Mouse (Mus musculus) CH12.LX (cell line): ENCODE measurements around the gene Mettl24. TPM values are rescaled to one million over a fixed set of nuclear protein-coding genes. Genes with fewer than 3 reads are reported as not detected.

Experiments used
- DNase-seq: peaks from one replicate; pipeline ENCODE4 v3.0.0-alpha.2; 2013; ENCODE audit errors: extremely low read depth
- H3K27ac ChIP-seq: 2 replicates; pipeline ENCODE4 v1.5.1; 2012; ENCODE audit warnings: low read depth, mild to moderate bottlenecking, control low read depth, moderate library complexity; ENCODE audit not compliant: insufficient read depth
- H3K27me3 ChIP-seq: replicated peaks from 2 replicates; pipeline ENCODE3; 2012; ENCODE audit warnings: inconsistent platforms
- H3K36me3 ChIP-seq, 2 experiments: replicated peaks in 1 of 2; 2 replicates each; pipeline versions ENCODE3 to v1.6.1; 2012; ENCODE audit warnings: inconsistent platforms in 1 of 2, low read length in 1 of 2, mild to moderate bottlenecking in 1 of 2, mixed read lengths in 1 of 2, moderate library complexity in 1 of 2; ENCODE audit not compliant: control insufficient read depth in 1 of 2, insufficient read depth in 1 of 2
- H3K4me1 ChIP-seq, 2 experiments: 2 replicates each; pipeline ENCODE4 v1.6.1; 2012; ENCODE audit warnings: inconsistent platforms in 1 of 2, moderate library complexity in 1 of 2; ENCODE audit not compliant: insufficient read depth in 2 of 2, control insufficient read depth in 1 of 2
- H3K4me2 ChIP-seq: 2 replicates; pipeline ENCODE4 v1.6.1; 2012; ENCODE audit warnings: low read depth, mild to moderate bottlenecking, control low read depth; ENCODE audit not compliant: poor library complexity, insufficient read depth, severe bottlenecking
- H3K4me3 ChIP-seq, 3 experiments: fragments of 150-350 bp in 1 of 3; sonication (generic) in 1 of 3; replicated peaks in 1 of 3; 2 replicates each; pipeline versions ENCODE3 to v1.5.1; 2011 to 2012; ENCODE audit warnings: low read depth in 2 of 3, low read length in 2 of 3, mild to moderate bottlenecking in 2 of 3, moderate library complexity in 2 of 3, control low read depth in 1 of 3, improper control_type of control experiment in 1 of 3, inconsistent platforms in 1 of 3, mixed read lengths in 1 of 3; ENCODE audit not compliant: poor library complexity in 1 of 3
- H3K79me2 ChIP-seq: replicated peaks from 2 replicates; pipeline ENCODE4 v1.6.1; 2012; ENCODE audit warnings: mild to moderate bottlenecking, moderate library complexity; ENCODE audit not compliant: control insufficient read depth, poor library complexity, insufficient read depth, severe bottlenecking; ENCODE audit errors: extremely low read depth
- H3K9ac ChIP-seq: 2 replicates; pipeline ENCODE4 v1.6.1; 2012; ENCODE audit warnings: low read depth, mild to moderate bottlenecking, control low read depth, moderate library complexity; ENCODE audit not compliant: insufficient read depth
- H3K9me3 ChIP-seq: replicated peaks from 2 replicates; pipeline ENCODE3; 2012; ENCODE audit warnings: low read length, inconsistent platforms, mixed read lengths
- BHLHE40 ChIP-seq: IDR thresholded peaks from 2 replicates; pipeline ENCODE4 v1.6.1; 2011; ENCODE audit warnings: mild to moderate bottlenecking, low read depth, low read length, improper control_type of control experiment
- CHD1 ChIP-seq: IDR thresholded peaks from 2 replicates; pipeline ENCODE4 v1.6.1; 2012; ENCODE audit warnings: low read depth, low read length, improper control_type of control experiment, inconsistent platforms
- CHD2 ChIP-seq: IDR thresholded peaks from 2 replicates; pipeline ENCODE4 v1.6.1; 2011; ENCODE audit warnings: low read length, improper control_type of control experiment
- ELF1 ChIP-seq: IDR thresholded peaks from 2 replicates; pipeline ENCODE4 v1.6.1; 2014; ENCODE audit warnings: low read depth, mild to moderate bottlenecking, inconsistent platforms, low read length, improper control_type of control experiment
- ETS1 ChIP-seq: conservative IDR thresholded peaks from 2 replicates; pipeline ENCODE4 v1.6.1; 2012; ENCODE audit warnings: low read depth, mild to moderate bottlenecking, inconsistent platforms, low read length, improper control_type of control experiment, moderate library complexity
- GABPA ChIP-seq: IDR thresholded peaks from 2 replicates; pipeline ENCODE4 v1.6.1; 2012; ENCODE audit warnings: low read depth, low read length, improper control_type of control experiment, inconsistent platforms; ENCODE audit not compliant: insufficient replicate concordance
- IRF4 ChIP-seq: IDR thresholded peaks from 2 replicates; pipeline ENCODE4 v1.6.1; 2014; ENCODE audit warnings: low read depth, mild to moderate bottlenecking, inconsistent platforms, low read length, improper control_type of control experiment
- JUN ChIP-seq: IDR thresholded peaks from 2 replicates; pipeline ENCODE4 v1.6.1; 2011; ENCODE audit warnings: low read depth, mild to moderate bottlenecking, low read length, improper control_type of control experiment, moderate library complexity; ENCODE audit not compliant: insufficient read depth
- MAFK ChIP-seq: IDR thresholded peaks from 2 replicates; pipeline ENCODE4 v1.6.1; 2011; ENCODE audit warnings: low read length, improper control_type of control experiment; ENCODE audit not compliant: insufficient replicate concordance
- MAZ ChIP-seq: IDR thresholded peaks from 2 replicates; pipeline ENCODE4 v1.6.1; 2012; ENCODE audit warnings: low read depth, mild to moderate bottlenecking, inconsistent platforms, low read length, improper control_type of control experiment, moderate library complexity
- MEF2A ChIP-seq: IDR thresholded peaks from 2 replicates; pipeline ENCODE4 v1.6.1; 2014; ENCODE audit warnings: low read depth, mild to moderate bottlenecking, inconsistent platforms, low read length, improper control_type of control experiment, borderline replicate concordance
- MXI1 ChIP-seq: IDR thresholded peaks from 2 replicates; pipeline ENCODE4 v1.6.1; 2011; ENCODE audit warnings: mild to moderate bottlenecking, low read depth, low read length, improper control_type of control experiment
- MYC ChIP-seq: IDR thresholded peaks from 2 replicates; pipeline ENCODE4 v1.6.1; 2011; ENCODE audit warnings: low read depth, mild to moderate bottlenecking, improper control_type of control experiment, low read length
- NELFE ChIP-seq: IDR thresholded peaks from 2 replicates; pipeline ENCODE4 v1.6.1; 2011; ENCODE audit warnings: low read depth, low read length, improper control_type of control experiment
- NRF1 ChIP-seq: IDR thresholded peaks from 2 replicates; pipeline ENCODE4 v1.6.1; 2014; ENCODE audit warnings: low read depth, mild to moderate bottlenecking, inconsistent platforms, low read length, improper control_type of control experiment, moderate library complexity
- POLR2A ChIP-seq: IDR thresholded peaks from 2 replicates; pipeline ENCODE4 v1.6.1; 2011; ENCODE audit warnings: low read depth, mild to moderate bottlenecking, improper control_type of control experiment, low read length
- RAD21 ChIP-seq: IDR thresholded peaks from 2 replicates; pipeline ENCODE4 v1.6.1; 2011; ENCODE audit warnings: low read depth, mild to moderate bottlenecking, low read length, improper control_type of control experiment, moderate library complexity
- RCOR1 ChIP-seq: conservative IDR thresholded peaks from 2 replicates; pipeline ENCODE4 v1.6.1; 2012; ENCODE audit warnings: low read depth, mild to moderate bottlenecking, inconsistent platforms, low read length, improper control_type of control experiment
- SMC3 ChIP-seq: IDR thresholded peaks from 2 replicates; pipeline ENCODE4 v1.6.1; 2011; ENCODE audit warnings: low read depth, low read length, improper control_type of control experiment
- TCF12 ChIP-seq: IDR thresholded peaks from 2 replicates; pipeline ENCODE4 v1.6.1; 2014; ENCODE audit warnings: low read depth, mild to moderate bottlenecking, inconsistent platforms, low read length, improper control_type of control experiment
- UBTF ChIP-seq: IDR thresholded peaks from 2 replicates; pipeline ENCODE4 v1.6.1; 2012; ENCODE audit warnings: low read depth, mild to moderate bottlenecking, inconsistent platforms, low read length, improper control_type of control experiment, moderate library complexity
- USF1 ChIP-seq: IDR thresholded peaks from 2 replicates; pipeline ENCODE4 v1.6.1; 2014; ENCODE audit warnings: low read depth, mild to moderate bottlenecking, inconsistent platforms, low read length, improper control_type of control experiment
- USF2 ChIP-seq: conservative IDR thresholded peaks from 2 replicates; pipeline ENCODE4 v1.6.1; 2011; ENCODE audit warnings: low read depth, low read length, improper control_type of control experiment
- ZMIZ1 ChIP-seq: IDR thresholded peaks from 2 replicates; pipeline ENCODE4 v1.6.1; 2012; ENCODE audit warnings: low read depth, mild to moderate bottlenecking, inconsistent platforms, low read length, improper control_type of control experiment
- dilution Hi-C: fragments of 300-500 bp; cut with MboI; formaldehyde crosslinking; loops from 2 replicates; pipeline ENCODE4 v1.14.3; 2020; ENCODE audit warnings: low sequenced_read_pairs; ENCODE audit not compliant: extremely low pct_unique_long_range_greater_than_20kb, extremely low pct_ligation_motif_present
- in situ Hi-C: fragments of 300-500 bp; cut with MboI; formaldehyde crosslinking; loops from 3 replicates; pipeline ENCODE4 v1.14.3; 2019; ENCODE audit warnings: low sequenced_read_pairs, low pct_ligation_motif_present, low pct_unique_long_range_greater_than_20kb, mixed read lengths
- polyA plus RNA-seq: library from polyadenylated mRNA; unstranded; fragments of >175 nt; gene quantifications from 2 replicates; pipeline ENCODE4 v1.2.1, GENCODE M21; 2012; ENCODE audit warnings: low read depth; ENCODE audit not compliant: insufficient read length
- total RNA-seq, 2 experiments: library from RNA; depleted of rRNA; stranded (reverse); fragments of 300-350 nt in 1 of 2; fragments of >200 nt in 1 of 2; gene quantifications; 2 replicates each; pipeline ENCODE4 v1.2.3; 2012 to 2014

Mettl24 gene
- total and polyA plus RNA-seq, 3 experiments, result not detected

DNA sequence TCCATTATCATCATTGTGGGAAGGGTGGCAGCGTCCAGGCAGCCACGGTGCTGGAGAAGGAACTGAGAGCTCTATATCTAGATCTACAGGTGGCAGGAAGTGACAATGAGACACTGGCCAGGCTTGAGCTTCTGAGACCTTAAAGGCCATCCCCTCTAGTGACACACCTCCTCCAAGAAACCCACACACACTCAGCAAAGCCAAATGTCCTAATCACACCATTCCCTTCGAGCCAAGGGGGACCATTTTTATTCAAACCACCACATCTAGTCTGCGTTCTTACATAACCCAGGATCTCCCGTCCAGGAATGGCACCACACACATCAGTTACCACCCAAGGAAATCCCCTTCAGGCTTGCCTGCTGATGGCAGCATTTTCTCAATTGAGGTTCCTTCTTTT is 40.0 kb upstream of the Mettl24 start:
- peaks cover 3% of the 10 kb centered on the region for H3K9me3 ChIP-seq
- no peaks in the 10 kb centered on the region for H3K79me2 ChIP-seq
- no peak overlapping the region for H3K4me2 ChIP-seq
- peaks cover 2 to 22% of the 10 kb centered on the region in 2 experiments; a peak in 3 of 4 replicates for H3K4me1 ChIP-seq
- no peak overlapping the region for H3K27ac ChIP-seq
- dilution Hi-C loops, result no loop called here
- no peaks in the 10 kb centered on the region for H3K36me3 ChIP-seq
- peaks cover 2% of the 10 kb centered on the region for H3K27me3 ChIP-seq
- in situ Hi-C loops, result no loop called here
- H3K9ac ChIP-seq, result no peak overlapping the region
- DNase-seq, result peak; percentile 8
- H3K4me3 ChIP-seq, result no peak overlapping the region
- TF ChIP-seq ELF1, result no peak
- no peak for TF ChIP-seq MYC
- TF ChIP-seq RCOR1, result no peak
- no peak for TF ChIP-seq MEF2A
- no peak for TF ChIP-seq BHLHE40
- no peak for TF ChIP-seq USF2
- TF ChIP-seq TCF12, result no peak
- no peak for TF ChIP-seq CHD1
- TF ChIP-seq GABPA, result no peak
- no peak for TF ChIP-seq POLR2A
- no peak for TF ChIP-seq JUN
- no peak for TF ChIP-seq CHD2
- TF ChIP-seq ZMIZ1, result no peak
- TF ChIP-seq USF1, result no peak
- TF ChIP-seq MAFK, result no peak
- no peak for TF ChIP-seq MXI1
- TF ChIP-seq ETS1, result no peak
- TF ChIP-seq, all 38 proteins: peak for 0

DNA sequence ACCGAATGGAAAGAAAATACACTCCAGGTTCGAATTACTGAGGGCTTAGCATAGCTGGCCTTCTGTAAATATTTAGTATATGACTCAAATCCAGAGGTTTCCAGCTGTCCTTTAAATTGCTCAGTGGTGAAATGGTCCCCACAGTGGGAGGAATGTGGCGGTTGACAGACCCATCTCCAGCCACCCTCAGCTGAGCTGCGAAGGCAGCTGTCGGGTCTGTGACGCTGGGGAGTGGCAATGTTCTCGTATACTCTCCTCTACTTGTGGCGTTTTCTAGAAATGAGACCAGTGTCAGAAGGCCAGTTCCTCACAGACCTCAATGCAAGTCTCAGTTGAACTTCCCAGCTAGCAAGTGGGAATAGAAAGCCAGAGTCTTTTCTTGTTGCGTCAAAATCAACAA is 38.6 kb upstream of the Mettl24 start:
- Histone ChIP-seq H3K4me1 (peaks cover 2 to 15% of the 10 kb centered on the region in 2 experiments; a peak in 3 of 4 replicates), H3K27ac (no peak overlapping the region), H3K79me2 (no peaks in the 10 kb centered on the region), H3K36me3 (no peaks in the 10 kb centered on the region), H3K4me2 (no peak overlapping the region), H3K9me3 (peaks cover 3% of the 10 kb centered on the region), H3K4me3 (no peak overlapping the region), H3K27me3 (peaks cover 2% of the 10 kb centered on the region), H3K9ac (no peak overlapping the region)
- in situ Hi-C loops (no loop called here), dilution Hi-C loops (no loop called here)
- no peak for TF ChIP-seq GABPA
- TF ChIP-seq USF2, result no peak
- no peak for TF ChIP-seq UBTF
- no peak for TF ChIP-seq IRF4
- no peak for TF ChIP-seq SMC3
- TF ChIP-seq RAD21, result no peak
- no peak for TF ChIP-seq NELFE
- TF ChIP-seq JUN, result no peak
- no peak for TF ChIP-seq MAZ
- no peak for TF ChIP-seq NRF1
- no peak for TF ChIP-seq MAFK
- DNase-seq, result no peak
